Mouse (Mus musculus): ENCODE measurements around the gene Ccn5. TPM values are rescaled to one million over a fixed set of nuclear protein-coding genes. Genes with fewer than 3 reads are reported as not detected.
A peak's percentile ranks its signal among the peaks of the same experiment; 100 is the strongest.

Gene Ccn5
- polyA plus RNA-seq, 1 experiment from 2014 or later: 0.17 TPM

DNA sequence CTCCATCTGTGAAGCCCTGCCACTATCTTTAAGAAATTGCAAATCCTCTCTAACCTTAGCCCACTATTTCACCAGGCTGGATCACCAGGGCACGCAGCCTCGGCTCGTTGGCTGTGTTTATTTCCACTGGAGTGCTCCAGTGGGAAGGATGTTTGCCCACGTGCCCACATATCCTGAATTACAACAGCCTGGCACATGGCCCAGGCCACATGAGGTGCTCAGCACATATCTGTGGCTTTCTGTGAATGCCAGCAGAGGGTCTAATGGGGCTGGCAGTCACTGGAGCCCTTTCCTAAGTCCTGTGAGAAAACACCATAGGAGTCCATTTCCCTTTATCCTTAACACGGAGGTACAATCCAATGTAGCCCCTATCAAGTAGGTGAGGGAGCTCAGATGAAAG, 5.8 kb downstream of the Ccn5 start:
- ATAC-seq (replicated peaks; ENCODE audit: low FRiP score, low read depth) (no peak), DNase-seq (ENCODE audit: low spot score) (no peak)
- H3K36me3 ChIP-seq (ENCODE audit: insufficient read depth, low read length): no peaks in the 10 kb centered on the region
- H3K27ac ChIP-seq: no peak overlapping the region
- no peaks in the 10 kb centered on the region for H3K27me3 ChIP-seq (ENCODE audit: insufficient read depth, low read length)
- no peaks in the 10 kb centered on the region for H3K4me1 ChIP-seq (replicated peaks; ENCODE audit: insufficient read depth, low read length)
- H3K9me3 ChIP-seq (replicated peaks; ENCODE audit: low read length): no peaks in the 10 kb centered on the region
- WGBS: 55% methylated on average over 5 of the region's 5 CpGs
- H3K9ac ChIP-seq (ENCODE audit: low read depth, low read length): no peak overlapping the region
- TF ChIP-seq CTCF (IDR thresholded peaks at IDR 0.05; ENCODE audit: low read depth): no peak
- H3K4me3 ChIP-seq (replicated peaks; ENCODE audit: low read depth, low read length): no peak overlapping the region
- no peak overlapping the region for H3K4me2 ChIP-seq (ENCODE audit: low read length)

DNA sequence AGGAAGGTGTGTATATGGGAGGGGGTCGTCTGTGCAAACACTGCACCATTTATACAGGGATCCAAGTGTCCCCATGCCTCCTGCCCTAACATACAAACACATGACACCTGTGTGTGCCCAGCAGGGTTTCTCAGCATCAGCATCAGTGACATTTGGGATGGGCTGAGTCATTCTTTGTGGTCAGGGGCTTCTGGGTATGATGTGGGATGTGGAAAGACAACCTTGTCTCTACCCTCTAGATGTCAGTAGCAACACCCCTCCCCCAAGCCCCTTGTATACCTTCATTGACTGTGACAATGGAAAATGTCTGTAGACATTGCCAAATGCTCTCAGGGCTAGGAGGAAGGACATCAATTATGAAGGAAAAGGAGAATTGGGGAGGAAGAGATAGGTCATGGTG, 10.5 kb downstream of the Ccn5 start:
- 59% methylated on average over 1 of the region's 1 CpGs for WGBS
- no peak overlapping the region for H3K9ac ChIP-seq (ENCODE audit: low read depth, low read length)
- no peaks in the 10 kb centered on the region for H3K36me3 ChIP-seq (ENCODE audit: insufficient read depth, low read length)
- no peak overlapping the region for H3K4me3 ChIP-seq (replicated peaks; ENCODE audit: low read depth, low read length)
- no peak for ATAC-seq (replicated peaks; ENCODE audit: low FRiP score, low read depth)
- H3K27ac ChIP-seq: no peak overlapping the region
- H3K4me2 ChIP-seq (ENCODE audit: low read length): no peak overlapping the region
- no peak for TF ChIP-seq CTCF (IDR thresholded peaks at IDR 0.05; ENCODE audit: low read depth)
- no peak for DNase-seq (ENCODE audit: low spot score)
- H3K4me1 ChIP-seq (replicated peaks; ENCODE audit: insufficient read depth, low read length): no peaks in the 10 kb centered on the region
- H3K27me3 ChIP-seq (ENCODE audit: insufficient read depth, low read length): no peaks in the 10 kb centered on the region
- no peaks in the 10 kb centered on the region for H3K9me3 ChIP-seq (replicated peaks; ENCODE audit: low read length)

DNA sequence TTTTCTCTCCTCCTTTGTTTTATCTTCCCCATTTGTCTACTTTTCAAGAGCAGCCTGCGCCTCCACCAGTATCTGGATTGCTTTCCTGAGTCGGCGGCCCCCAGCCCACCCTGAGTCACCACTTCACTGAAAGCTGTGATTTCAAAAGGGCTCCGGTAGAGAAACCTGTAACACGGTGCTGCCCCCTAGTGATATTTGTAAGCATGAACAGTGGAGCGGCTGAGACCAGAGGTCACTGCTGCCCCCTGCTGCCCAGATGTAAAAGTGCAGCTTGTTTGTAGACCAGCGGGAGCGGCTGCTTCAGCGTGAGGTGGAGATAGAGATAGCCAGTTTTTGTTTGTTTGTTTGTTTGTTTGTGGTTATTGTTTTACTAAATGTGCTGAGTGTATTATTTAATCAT, 17.4 kb downstream of the Ccn5 start:
- Histone ChIP-seq H3K9me3 (replicated peaks; ENCODE audit: low read length) (no peaks in the 10 kb centered on the region), H3K4me2 (ENCODE audit: low read length) (no peak overlapping the region), H3K36me3 (ENCODE audit: insufficient read depth, low read length) (no peaks in the 10 kb centered on the region), H3K9ac (ENCODE audit: low read depth, low read length) (no peak overlapping the region), H3K4me3 (replicated peaks; ENCODE audit: low read depth, low read length) (no peak overlapping the region), H3K27me3 (ENCODE audit: insufficient read depth, low read length) (no peaks in the 10 kb centered on the region), H3K27ac (no peak overlapping the region), H3K4me1 (replicated peaks; ENCODE audit: insufficient read depth, low read length) (no peaks in the 10 kb centered on the region)
- ATAC-seq (replicated peaks; ENCODE audit: low FRiP score, low read depth): no peak; the same call in 1 of the 2 replicates
- TF ChIP-seq CTCF (IDR thresholded peaks at IDR 0.05; ENCODE audit: low read depth): peak; percentile 100
- peak; percentile 92 for DNase-seq (ENCODE audit: low spot score)
- 26% methylated on average over 9 of the region's 9 CpGs for WGBS

DNA sequence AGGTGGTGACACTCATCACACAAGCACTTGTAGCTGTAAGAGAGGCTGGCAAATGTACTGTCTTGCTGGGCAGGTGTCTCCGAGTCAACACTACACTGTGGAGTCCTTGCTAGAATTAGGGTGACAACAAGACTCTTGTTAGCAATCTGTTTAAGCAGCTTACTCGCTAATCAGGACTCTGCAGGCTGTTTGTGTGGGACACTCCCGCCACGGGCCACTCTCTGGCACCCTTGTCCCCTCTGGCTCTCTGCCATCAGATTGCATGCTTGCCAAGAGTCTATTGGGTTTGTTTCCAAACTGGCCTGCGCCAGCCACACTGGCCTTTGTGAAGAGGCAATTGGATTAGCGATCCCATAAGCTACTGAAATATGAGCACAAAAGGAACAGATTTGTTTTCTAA, 18.9 kb downstream of the Ccn5 start:
- Histone ChIP-seq H3K36me3 (ENCODE audit: insufficient read depth, low read length) (no peaks in the 10 kb centered on the region), H3K27me3 (ENCODE audit: insufficient read depth, low read length) (no peaks in the 10 kb centered on the region), H3K4me2 (ENCODE audit: low read length) (no peak overlapping the region), H3K27ac (no peak overlapping the region), H3K9ac (ENCODE audit: low read depth, low read length) (no peak overlapping the region), H3K9me3 (replicated peaks; ENCODE audit: low read length) (no peaks in the 10 kb centered on the region), H3K4me3 (replicated peaks; ENCODE audit: low read depth, low read length) (no peak overlapping the region), H3K4me1 (replicated peaks; ENCODE audit: insufficient read depth, low read length) (no peaks in the 10 kb centered on the region)
- ATAC-seq (replicated peaks; ENCODE audit: low FRiP score, low read depth) (no peak), DNase-seq (ENCODE audit: low spot score) (no peak)
- TF ChIP-seq CTCF (IDR thresholded peaks at IDR 0.05; ENCODE audit: low read depth): no peak
- WGBS: 64% methylated on average over 6 of the region's 6 CpGs

DNA sequence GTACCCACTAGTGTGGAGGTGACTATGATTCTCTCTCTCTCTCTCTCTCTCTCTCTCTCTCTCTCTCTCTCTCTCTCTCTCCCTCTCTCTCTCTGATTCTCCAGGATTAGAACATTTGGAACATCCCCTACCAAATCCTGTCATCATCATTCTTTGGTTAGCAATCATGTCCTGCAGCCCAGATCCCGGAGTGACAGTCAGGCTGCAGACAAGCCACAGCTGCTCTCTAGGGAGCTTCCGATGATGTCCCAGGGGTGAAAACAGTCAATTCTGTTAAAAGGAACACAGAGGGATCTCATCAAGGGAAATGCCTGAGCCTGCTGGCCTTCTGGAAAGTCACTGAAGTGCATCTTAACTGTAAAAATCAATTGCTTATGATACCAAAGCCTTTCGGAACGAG, 21.4 kb downstream of the Ccn5 start:
- no peak overlapping the region for H3K4me2 ChIP-seq (ENCODE audit: low read length)
- ATAC-seq (replicated peaks; ENCODE audit: low FRiP score, low read depth) (no peak), DNase-seq (ENCODE audit: low spot score) (no peak)
- no peaks in the 10 kb centered on the region for H3K27me3 ChIP-seq (ENCODE audit: insufficient read depth, low read length)
- WGBS: 52% methylated on average over 4 of the region's 4 CpGs
- no peak overlapping the region for H3K4me3 ChIP-seq (replicated peaks; ENCODE audit: low read depth, low read length)
- H3K9me3 ChIP-seq (replicated peaks; ENCODE audit: low read length): no peaks in the 10 kb centered on the region
- H3K27ac ChIP-seq: no peak overlapping the region
- H3K36me3 ChIP-seq (ENCODE audit: insufficient read depth, low read length): no peaks in the 10 kb centered on the region
- H3K9ac ChIP-seq (ENCODE audit: low read depth, low read length): no peak overlapping the region
- no peaks in the 10 kb centered on the region for H3K4me1 ChIP-seq (replicated peaks; ENCODE audit: insufficient read depth, low read length)
- TF ChIP-seq CTCF (IDR thresholded peaks at IDR 0.05; ENCODE audit: low read depth): no peak

DNA sequence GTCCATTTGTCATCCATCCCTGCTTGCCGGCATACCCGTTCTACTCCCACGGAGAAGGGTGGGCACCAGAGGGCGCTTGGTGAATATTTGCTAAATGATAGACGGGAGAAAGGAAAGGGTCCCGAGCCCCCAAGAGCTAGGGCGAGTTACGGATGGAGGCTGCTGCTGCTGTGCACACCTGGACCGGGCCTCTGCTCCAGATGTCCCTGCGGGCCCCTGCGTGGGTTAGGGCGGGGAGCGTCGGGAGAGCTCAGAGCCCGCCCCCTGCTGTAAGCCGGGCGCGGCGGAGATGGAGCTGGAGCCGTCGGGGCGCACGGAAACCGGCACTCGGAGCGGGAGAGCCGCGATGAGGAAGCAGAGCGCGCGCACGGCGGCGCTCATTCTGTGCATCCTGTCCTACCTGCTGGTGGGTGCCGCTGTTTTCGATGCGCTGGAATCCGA, 32.8 kb downstream of the Ccn5 start, which contains the start of gene Kcnk15:
Gene Kcnk15, plus strand, starts transcription at position 191 of the 441 bp plus-strand sequence.
- Histone ChIP-seq H3K27me3 (ENCODE audit: insufficient read depth, low read length) (peaks cover 40% of the 10 kb centered on the region), H3K4me2 (ENCODE audit: low read length) (no peak within 1 kb of the TSS), H3K36me3 (ENCODE audit: insufficient read depth, low read length) (no peaks in the 10 kb centered on the region), H3K9me3 (replicated peaks; ENCODE audit: low read length) (no peaks in the 10 kb centered on the region), H3K9ac (ENCODE audit: low read depth, low read length) (no peak within 1 kb of the TSS), H3K4me3 (replicated peaks; ENCODE audit: low read depth, low read length) (0 out of 2 replicates have a peak within 1 kb of the TSS, but pooled peaks have one; percentile 4), H3K27ac (no peak within 1 kb of the TSS), H3K4me1 (replicated peaks; ENCODE audit: insufficient read depth, low read length) (0 out of 2 replicates have a peak, but pooled peaks cover 4% of the 10 kb centered on the region)
- WGBS: under 1% methylated on average over 35 of the region's 38 CpGs
- DNase-seq (ENCODE audit: low spot score) (no peak), ATAC-seq (replicated peaks; ENCODE audit: low FRiP score, low read depth) (no peak)
- peak; percentile 48 for TF ChIP-seq CTCF (IDR thresholded peaks at IDR 0.05; ENCODE audit: low read depth)

DNA sequence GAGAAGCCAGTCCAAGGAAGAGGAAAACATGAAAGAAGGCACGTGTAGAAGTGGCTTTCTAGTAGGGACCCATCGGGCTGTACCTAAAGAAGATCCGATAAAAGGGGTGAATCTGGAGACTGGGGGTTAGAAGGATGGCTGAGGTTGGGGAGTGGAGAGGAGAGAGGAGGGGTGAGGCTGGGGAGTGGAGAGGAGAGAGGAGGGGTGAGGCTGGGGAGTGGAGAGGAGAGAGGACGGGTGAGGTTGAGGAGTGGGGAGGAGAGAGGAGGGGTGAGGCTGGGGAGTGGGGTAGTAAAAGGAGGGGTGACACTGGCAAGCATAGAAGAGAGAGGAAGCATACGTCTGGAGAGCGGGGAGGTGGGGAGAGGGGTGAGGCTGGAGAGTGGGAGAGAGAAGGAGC, 36.6 kb downstream of the Ccn5 start:
- H3K27me3 ChIP-seq (ENCODE audit: insufficient read depth, low read length): peaks cover 33% of the 10 kb centered on the region
- no peaks in the 10 kb centered on the region for H3K9me3 ChIP-seq (replicated peaks; ENCODE audit: low read length)
- ATAC-seq (replicated peaks; ENCODE audit: low FRiP score, low read depth): peak; percentile 69; the same call in 1 of the 2 replicates
- no peak for DNase-seq (ENCODE audit: low spot score)
- no peak for TF ChIP-seq CTCF (IDR thresholded peaks at IDR 0.05; ENCODE audit: low read depth)
- no peaks in the 10 kb centered on the region for H3K36me3 ChIP-seq (ENCODE audit: insufficient read depth, low read length)
- 77% methylated on average over 6 of the region's 6 CpGs for WGBS
- no peak overlapping the region for H3K4me3 ChIP-seq (replicated peaks; ENCODE audit: low read depth, low read length)
- H3K4me2 ChIP-seq (ENCODE audit: low read length): no peak overlapping the region
- H3K27ac ChIP-seq: no peak overlapping the region
- H3K4me1 ChIP-seq (replicated peaks; ENCODE audit: insufficient read depth, low read length): peaks cover 4% of the 10 kb centered on the region; the same call in 1 of the 2 replicates
- no peak overlapping the region for H3K9ac ChIP-seq (ENCODE audit: low read depth, low read length)

Data from kidney, postnatal 0 days (tissue).